Mouse (Mus musculus) urinary bladder, postnatal 0 days (tissue): ENCODE results near the gene Erh. TPM values are rescaled to one million over a fixed set of nuclear protein-coding genes. Genes with fewer than 3 reads are reported as not detected.

Experiments
- polyA plus RNA-seq: library from polyadenylated mRNA; unstranded; fragments of >200 nt; fragmentation: Nextera tagmentation; extraction: Ambion mirVana; gene quantifications from 2 replicates; pipeline ENCODE4 v1.2.1, GENCODE M21; 2015

Gene Erh
- polyA plus RNA-seq: 126 and 156 TPM in 2 replicates

DNA sequence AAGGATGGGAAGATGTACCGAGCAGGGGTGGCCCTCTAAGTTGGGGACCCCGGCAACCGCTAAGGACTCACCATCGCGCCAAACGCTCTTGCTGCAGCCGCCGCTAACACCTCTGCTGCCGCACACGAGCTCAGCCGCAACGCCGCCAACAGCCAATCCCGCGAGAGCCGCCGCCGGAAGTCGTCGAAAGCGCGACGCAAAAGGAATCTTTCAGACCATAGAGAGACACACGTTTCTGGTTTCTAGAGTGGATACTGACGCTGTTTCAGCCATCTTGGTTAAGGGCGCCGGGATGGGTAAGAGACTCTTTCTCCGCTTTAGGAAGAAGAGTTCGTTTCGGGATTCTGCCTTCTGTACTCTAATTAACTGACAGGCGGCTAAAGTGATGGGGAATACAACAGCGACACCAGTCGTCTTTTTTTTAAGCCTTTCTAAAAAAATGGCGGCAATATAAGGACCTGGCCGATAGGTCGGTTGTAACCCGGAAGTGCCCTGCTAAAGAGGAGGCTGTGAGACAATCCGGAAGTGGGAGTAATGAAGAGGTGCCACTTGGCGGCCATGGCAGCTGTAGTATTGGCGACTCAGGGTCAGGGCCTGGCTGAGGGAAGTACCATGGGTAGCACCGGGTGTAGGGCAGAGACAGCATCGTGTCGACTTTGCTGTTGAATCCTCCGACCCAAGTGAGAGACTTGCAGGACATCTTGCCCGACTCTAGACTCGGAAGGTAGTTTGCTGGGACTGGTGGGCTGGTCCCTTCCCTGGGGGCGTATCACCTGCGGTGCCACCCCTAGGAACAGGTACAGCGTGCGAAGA lies at the start of gene Erh, which contains the start of gene Slc39a9:
Gene Erh (minus strand): TSS at position 649 of the 813 bp plus-strand sequence.
Gene Slc39a9 (plus strand): TSS at position 191 of the 813 bp plus-strand sequence.

DNA sequence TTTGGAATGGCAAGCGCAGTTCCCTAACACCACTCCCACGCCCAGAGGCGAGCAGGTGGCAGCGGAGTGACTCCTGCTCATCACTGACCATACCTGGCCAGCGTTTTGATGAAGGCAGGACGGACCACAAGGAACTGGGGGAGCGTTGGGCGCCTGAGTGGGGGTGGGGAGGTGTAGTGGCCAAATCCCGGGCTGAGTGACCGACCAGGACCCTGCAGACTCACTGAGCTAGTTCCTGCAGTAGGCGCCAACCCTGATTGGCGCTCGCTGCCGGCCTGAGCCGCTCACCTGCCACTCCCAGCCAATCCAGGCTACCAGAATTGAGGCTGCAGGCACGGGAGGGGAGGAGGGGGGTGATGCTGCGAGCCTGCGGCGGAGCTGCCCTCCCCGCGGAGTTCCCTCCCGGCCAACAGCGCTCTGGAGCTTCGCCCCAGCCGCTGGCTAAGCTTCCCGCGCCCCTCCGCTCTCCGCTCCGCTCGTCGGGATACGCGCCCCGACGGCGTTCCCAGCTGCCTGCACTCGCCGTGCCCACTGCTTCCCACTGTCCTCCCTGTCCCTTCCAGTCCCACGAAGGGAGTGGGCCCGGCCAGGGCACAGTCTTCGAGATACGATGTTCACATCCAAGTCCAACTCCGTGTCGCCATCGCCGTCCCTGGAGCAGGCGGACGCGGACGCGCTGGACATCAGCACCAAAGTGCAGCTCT lies 48.3 kb upstream of the Erh start, which contains the start of gene Plekhd1:
Gene Plekhd1 (plus strand): TSS at position 323 of the 704 bp plus-strand sequence.

Other genes with a start within 250 kb of the Erh start
- 6.6 and 7.2 TPM in 2 replicates for gene Dcaf5, start 207.7 kb downstream of the Erh start, polyA plus RNA-seq
- 9.4 and 10.1 TPM in 2 replicates for gene Exd2, start 181.2 kb downstream of the Erh start, polyA plus RNA-seq
- gene Galnt16, start 126.1 kb downstream of the Erh start, polyA plus RNA-seq: 8.0 and 10.2 TPM in 2 replicates
- 14.1 and 15.4 TPM in 2 replicates for gene Slc39a9, start 458 bp downstream of the Erh start, polyA plus RNA-seq
- 12.5 and 13.6 TPM in 2 replicates for gene Plekhd1, start 48.2 kb upstream of the Erh start, polyA plus RNA-seq
- gene Ccdc177, start 116.3 kb upstream of the Erh start, polyA plus RNA-seq: 0.04 TPM in 1 of 2 replicates, not detected in the other
- gene Susd6, start 146.2 kb upstream of the Erh start, polyA plus RNA-seq: 20.1 and 22.1 TPM in 2 replicates